Mouse (Mus musculus) olfactory bulb, adult 2 months (tissue): ENCODE results near the gene Acap1.

Experiments
- CTCF ChIP-seq: fragments of 200-500 bp; IDR thresholded peaks from 2 replicates; pipeline ENCODE4 v1.5.1; 2012; ENCODE audit warnings: low read depth, mild to moderate bottlenecking, low read length, moderate library complexity; ENCODE audit not compliant: insufficient read depth
- POLR2A ChIP-seq: fragments of 200-500 bp; IDR thresholded peaks from 2 replicates; pipeline ENCODE4 v1.6.1; 2012; ENCODE audit warnings: mild to moderate bottlenecking, low read depth, low read length, moderate library complexity; ENCODE audit not compliant: insufficient read depth

DNA sequence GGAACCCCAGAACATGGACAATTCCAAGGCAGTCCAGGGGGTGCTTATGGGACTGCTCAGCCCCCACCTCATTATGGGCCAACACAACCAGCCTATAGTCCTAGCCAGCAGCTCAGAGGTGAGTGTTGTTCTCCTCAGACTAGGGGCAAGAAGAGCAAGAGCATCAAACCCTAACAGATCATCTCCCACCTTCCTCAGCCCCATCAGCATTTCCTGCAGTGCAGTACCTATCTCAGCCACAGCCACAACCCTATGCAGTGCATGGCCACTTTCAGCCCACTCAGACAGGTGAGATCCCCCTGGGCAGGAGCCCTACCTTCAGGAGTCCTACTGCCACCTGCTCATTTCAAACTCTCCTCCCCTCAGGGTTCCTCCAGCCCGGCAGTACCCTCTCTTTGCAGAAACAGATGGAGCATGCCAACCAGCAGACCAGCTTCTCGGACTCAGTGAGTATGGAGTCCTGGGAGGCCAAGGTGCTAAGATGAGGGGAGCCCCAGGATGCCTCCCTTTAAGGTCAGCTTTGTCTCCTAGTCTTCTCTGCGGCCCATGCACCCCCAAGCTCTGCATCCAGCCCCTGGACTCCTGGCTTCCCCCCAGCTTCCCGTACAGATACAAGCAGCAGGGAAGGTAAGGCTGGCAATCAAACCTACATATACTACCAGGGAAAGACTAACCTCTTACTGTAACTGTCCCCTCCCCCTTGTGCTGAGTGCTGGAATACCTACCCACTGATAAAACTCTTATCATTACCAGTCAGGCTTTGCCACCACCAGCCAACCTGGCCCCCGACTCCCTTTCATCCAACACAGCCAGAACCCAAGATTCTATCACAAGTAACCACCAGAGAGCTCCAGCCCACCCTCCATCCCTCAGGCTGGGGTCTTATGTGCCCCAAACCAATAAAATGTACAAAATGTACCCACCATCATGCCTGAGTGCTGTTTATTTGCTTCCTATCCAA lies 20.6 kb upstream of the Acap1 start:
- TF ChIP-seq CTCF (no peak), POLR2A (no peak)
